Mouse (Mus musculus): Measurements from ENCODE around the gene Copa.

Copa gene

GRCm38 (mm10) chr1:172129108-172129507 is 46.8 kb downstream of the Copa start:
- in situ Hi-C loops (cut with MboI; ENCODE audit: low pct_unique_long_range_greater_than_20kb in 1 of 2, low sequenced_read_pairs in 2 of 2, unreplicated experiment in 1 of 2) = no loop called here

- in situ Hi-C loops (cut with MboI; ENCODE audit: low pct_unique_long_range_greater_than_20kb in 1 of 2, low sequenced_read_pairs in 2 of 2, unreplicated experiment in 1 of 2) = no loop called here
Observed at GRCm38 (mm10) chr1:172129780-172130179, 47.5 kb downstream of the Copa start.

DNA sequence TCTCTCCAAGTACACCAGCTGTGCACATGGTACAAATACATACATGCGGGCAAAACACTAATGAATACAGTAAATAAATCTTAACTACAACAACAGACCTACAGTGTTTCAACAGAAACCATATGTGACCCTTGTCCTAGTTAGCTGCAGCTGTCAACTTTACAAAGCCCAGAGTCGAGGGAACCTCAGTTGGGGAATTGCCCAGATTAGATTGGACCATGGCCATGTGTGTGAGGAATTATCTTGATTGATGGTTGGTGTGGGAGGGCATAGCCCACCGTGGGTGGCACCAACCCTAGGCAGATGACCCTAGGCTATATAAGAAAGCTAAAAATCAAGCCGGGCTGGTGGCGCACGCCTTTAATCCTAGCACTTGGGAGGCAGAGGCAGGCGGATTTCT is 50.0 kb downstream of the Copa start:
- in situ Hi-C loops (cut with MboI; ENCODE audit: low pct_unique_long_range_greater_than_20kb in 1 of 2, low sequenced_read_pairs in 2 of 2, unreplicated experiment in 1 of 2) = no loop called here

GRCm38 (mm10) chr1:172133535-172133934 is 51.2 kb downstream of the Copa start:
- in situ Hi-C loops (cut with MboI; ENCODE audit: low pct_unique_long_range_greater_than_20kb in 1 of 2, low sequenced_read_pairs in 2 of 2, unreplicated experiment in 1 of 2) = no loop called here

GRCm38 (mm10) chr1:172134072-172134471 is 51.7 kb downstream of the Copa start:
- in situ Hi-C loops (cut with MboI; ENCODE audit: low pct_unique_long_range_greater_than_20kb in 1 of 2, low sequenced_read_pairs in 2 of 2, unreplicated experiment in 1 of 2) = no loop called here

- in situ Hi-C loops (cut with MboI; ENCODE audit: low pct_unique_long_range_greater_than_20kb in 1 of 2, low sequenced_read_pairs in 2 of 2, unreplicated experiment in 1 of 2) = loop anchor here in 1 of 2 experiments (10.0 kb wide), 1 partner anchor 165 kb away; no protein-coding TSS in a partner anchor
Observed at GRCm38 (mm10) chr1:172140160-172140559, 57.8 kb downstream of the Copa start.

GRCm38 (mm10) chr1:172140825-172141224 is 58.5 kb downstream of the Copa start:
- in situ Hi-C loops (cut with MboI; ENCODE audit: low pct_unique_long_range_greater_than_20kb in 1 of 2, low sequenced_read_pairs in 2 of 2, unreplicated experiment in 1 of 2) = loop anchor here in 1 of 2 experiments (10.0 kb wide), 1 partner anchor 164 kb away; no protein-coding TSS in a partner anchor

GRCm38 (mm10) chr1:172141529-172141928 is 59.2 kb downstream of the Copa start:
- in situ Hi-C loops (cut with MboI; ENCODE audit: low pct_unique_long_range_greater_than_20kb in 1 of 2, low sequenced_read_pairs in 2 of 2, unreplicated experiment in 1 of 2) = loop anchor here in 1 of 2 experiments (10.0 kb wide), 1 partner anchor 163 kb away; no protein-coding TSS in a partner anchor

DNA sequence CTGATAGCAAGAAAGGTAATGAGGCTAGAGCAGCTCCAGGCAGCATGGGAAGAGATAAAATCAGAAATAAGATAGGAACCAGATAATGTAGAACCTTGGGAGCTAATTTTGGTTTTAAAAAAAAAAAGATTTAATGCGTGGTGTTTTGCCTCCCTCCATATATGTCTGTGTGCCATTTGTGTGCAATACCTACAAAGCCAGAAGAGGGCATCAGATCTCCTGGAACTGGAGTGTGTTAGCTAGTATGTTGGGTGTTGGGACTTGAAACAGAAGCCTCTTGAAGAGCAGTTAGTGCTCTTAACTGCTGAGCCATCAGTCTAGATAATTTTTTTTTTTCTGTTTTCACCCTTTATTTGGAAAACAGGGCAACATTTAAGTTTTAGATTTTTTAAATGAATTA is 61.2 kb downstream of the Copa start:
- in situ Hi-C loops (cut with MboI; ENCODE audit: low pct_unique_long_range_greater_than_20kb in 1 of 2, low sequenced_read_pairs in 2 of 2, unreplicated experiment in 1 of 2) = loop anchor here in 1 of 2 experiments (10.0 kb wide), 1 partner anchor 161 kb away; no protein-coding TSS in a partner anchor

- in situ Hi-C loops (cut with MboI; ENCODE audit: low pct_unique_long_range_greater_than_20kb in 1 of 2, low sequenced_read_pairs in 2 of 2, unreplicated experiment in 1 of 2) = loop anchor here in 1 of 2 experiments (10.0 kb wide), 1 partner anchor 157 kb away; no protein-coding TSS in a partner anchor
Observed at GRCm38 (mm10) chr1:172147835-172148278, 65.5 kb downstream of the Copa start, which contains the start of gene Dcaf8. Dcaf8 (plus strand) TSS chr1:172148084.

DNA sequence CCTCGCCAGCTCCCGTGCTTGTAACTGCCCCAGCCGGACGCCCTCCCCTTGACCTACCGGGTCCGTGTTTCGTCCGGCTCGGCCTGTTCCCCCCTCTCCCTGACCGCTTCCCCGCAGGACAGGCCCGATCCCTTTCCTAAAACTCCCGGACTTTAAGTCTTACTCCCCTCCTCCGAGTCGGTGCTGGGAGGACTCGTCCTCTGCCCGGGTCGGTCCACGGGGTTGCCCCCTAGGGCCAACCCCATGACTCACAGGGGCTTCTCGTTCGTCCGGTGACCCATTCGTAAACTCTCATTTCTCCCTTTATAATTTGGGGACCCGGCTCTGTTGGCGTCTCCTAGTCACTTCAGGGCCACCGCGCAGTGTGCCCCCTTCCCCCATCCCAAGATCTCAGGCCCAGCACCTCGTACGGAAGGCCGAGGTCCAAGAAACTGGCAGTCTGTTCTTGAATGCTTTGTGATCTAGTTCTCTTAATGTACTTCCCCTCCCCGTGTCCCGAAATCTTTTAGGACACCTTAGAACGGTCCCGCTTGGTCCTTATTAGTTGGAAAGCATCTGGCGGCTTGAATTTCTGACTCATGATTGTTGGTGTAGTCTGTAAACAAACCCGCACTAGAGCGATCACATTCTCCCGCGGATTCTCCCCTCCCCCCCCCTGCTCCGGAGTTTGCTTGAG is 66.1 kb downstream of the Copa start:
- in situ Hi-C loops (cut with MboI; ENCODE audit: low pct_unique_long_range_greater_than_20kb in 1 of 2, low sequenced_read_pairs in 2 of 2, unreplicated experiment in 1 of 2) = loop anchor here in 1 of 2 experiments (10.0 kb wide), 1 partner anchor 156 kb away; no protein-coding TSS in a partner anchor

DNA sequence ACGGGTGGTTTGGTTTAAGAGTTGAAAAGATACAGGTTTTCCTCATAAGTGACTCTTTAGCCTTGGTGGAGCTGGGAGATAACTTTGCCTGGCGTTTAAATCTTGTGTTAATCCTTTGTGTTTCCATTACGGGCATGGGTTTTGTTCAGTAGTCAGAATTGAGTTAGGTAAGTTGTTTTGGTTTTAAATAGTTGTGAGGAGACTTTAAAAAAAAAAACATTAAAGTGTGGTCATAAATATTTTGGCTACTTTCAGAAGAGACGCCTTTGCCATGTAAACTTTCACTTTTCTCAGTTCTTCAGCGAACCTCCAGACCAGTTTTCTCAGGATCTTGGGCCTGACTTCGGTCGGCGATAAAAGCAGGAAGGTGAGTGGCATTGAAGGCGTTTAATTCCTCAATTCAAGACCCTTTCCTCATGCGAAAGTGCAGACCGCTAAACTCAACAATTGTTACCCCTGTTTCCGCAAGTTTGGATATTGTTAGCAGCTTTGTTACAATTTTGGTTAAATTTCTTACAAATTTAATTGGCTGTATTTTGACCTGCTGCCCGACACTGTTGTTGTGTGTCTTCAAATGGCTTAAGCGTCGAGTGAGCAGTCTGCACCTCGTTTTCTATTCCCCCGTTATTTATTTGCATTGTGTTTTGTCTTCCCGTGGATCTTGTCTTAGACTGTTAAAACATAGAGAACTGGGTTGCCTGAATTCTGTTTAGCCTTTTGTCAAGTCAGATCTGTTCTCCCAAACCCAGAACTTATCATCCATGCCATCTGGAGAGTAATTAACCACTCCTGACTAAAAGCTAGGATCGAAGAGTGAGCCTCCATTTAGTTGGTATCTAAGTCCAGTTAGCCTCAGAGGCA is 66.9 kb downstream of the Copa start:
- in situ Hi-C loops (cut with MboI; ENCODE audit: low pct_unique_long_range_greater_than_20kb in 1 of 2, low sequenced_read_pairs in 2 of 2, unreplicated experiment in 1 of 2) = loop anchor here in 1 of 2 experiments (10.0 kb wide), 1 partner anchor 156 kb away; no protein-coding TSS in a partner anchor

- in situ Hi-C loops (cut with MboI; ENCODE audit: low pct_unique_long_range_greater_than_20kb in 1 of 2, low sequenced_read_pairs in 2 of 2, unreplicated experiment in 1 of 2) = no loop called here
Observed at GRCm38 (mm10) chr1:172154536-172154935, 72.2 kb downstream of the Copa start.

GRCm38 (mm10) chr1:172155518-172155917 is 73.2 kb downstream of the Copa start:
- in situ Hi-C loops (cut with MboI; ENCODE audit: low pct_unique_long_range_greater_than_20kb in 1 of 2, low sequenced_read_pairs in 2 of 2, unreplicated experiment in 1 of 2) = no loop called here

DNA sequence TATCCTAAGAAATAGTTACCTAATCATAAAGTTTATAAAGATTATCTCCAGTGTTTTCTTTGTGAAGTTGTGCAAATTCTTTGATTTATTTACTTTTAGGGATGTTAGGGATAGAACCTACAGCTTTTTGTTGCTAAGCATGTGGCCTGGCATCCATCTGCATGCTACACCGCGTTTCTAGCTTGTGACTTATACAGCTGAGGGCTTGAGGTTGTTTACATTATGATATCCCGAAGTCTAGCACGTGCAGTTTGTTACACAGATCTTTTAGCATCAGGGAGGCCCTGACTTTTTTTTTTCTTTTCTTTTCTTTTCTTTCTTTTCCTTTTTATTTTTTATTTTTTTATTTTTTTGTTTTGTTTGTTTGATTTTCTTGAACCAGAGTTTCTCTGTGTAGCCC is 77.6 kb downstream of the Copa start:
- in situ Hi-C loops (cut with MboI; ENCODE audit: low pct_unique_long_range_greater_than_20kb in 1 of 2, low sequenced_read_pairs in 2 of 2, unreplicated experiment in 1 of 2) = no loop called here

GRCm38 (mm10) chr1:172160508-172160907 is 78.2 kb downstream of the Copa start:
- in situ Hi-C loops (cut with MboI; ENCODE audit: low pct_unique_long_range_greater_than_20kb in 1 of 2, low sequenced_read_pairs in 2 of 2, unreplicated experiment in 1 of 2) = no loop called here

- in situ Hi-C loops (cut with MboI; ENCODE audit: low pct_unique_long_range_greater_than_20kb in 1 of 2, low sequenced_read_pairs in 2 of 2, unreplicated experiment in 1 of 2) = no loop called here
Observed at GRCm38 (mm10) chr1:172162009-172162408, 79.7 kb downstream of the Copa start.

DNA sequence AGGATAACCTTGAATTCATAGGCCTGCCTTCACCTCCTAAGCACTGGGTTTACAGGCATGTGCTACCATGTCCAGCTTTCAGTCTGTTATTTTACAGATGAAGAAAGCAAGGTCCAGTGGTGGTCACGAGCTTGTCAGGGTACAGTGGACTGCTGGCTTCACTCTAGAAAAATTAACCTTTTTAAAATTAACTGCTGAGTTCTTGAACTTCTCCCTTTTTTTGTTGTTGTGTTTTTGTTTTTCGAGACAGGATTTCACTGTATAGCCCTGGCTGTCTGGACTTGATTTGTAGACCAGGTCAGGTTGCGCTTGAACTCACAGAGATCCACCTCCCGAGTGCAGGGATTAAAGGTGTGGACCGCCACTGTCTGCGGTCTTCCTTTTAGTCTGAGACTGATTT is 80.6 kb downstream of the Copa start:
- in situ Hi-C loops (cut with MboI; ENCODE audit: low pct_unique_long_range_greater_than_20kb in 1 of 2, low sequenced_read_pairs in 2 of 2, unreplicated experiment in 1 of 2) = no loop called here

DNA sequence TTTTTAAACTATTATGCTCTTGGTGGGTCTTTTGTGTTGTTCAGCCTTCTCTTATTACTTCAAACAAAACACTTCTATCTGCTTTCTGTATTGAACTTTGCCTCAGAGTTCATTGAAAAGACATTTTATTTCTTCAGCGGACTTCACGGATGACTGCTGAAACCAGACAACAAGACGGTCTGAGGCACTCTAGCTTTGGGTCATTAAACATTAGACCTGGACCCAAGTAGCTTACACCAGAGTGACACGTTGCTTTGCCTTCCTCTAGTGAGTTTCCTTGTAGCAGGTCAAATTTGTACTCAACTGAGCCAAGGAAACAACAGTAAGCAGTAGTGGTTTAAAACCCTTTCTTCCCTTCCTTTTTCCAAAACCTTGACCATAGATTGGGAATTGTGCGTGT is 85.6 kb downstream of the Copa start:
- in situ Hi-C loops (cut with MboI; ENCODE audit: low pct_unique_long_range_greater_than_20kb in 1 of 2, low sequenced_read_pairs in 2 of 2, unreplicated experiment in 1 of 2) = no loop called here

Measured in mouse embryonic stem cell (cell line).